Mouse (Mus musculus) cerebellum, adult 9-10 months (tissue): Measurements from ENCODE around the gene March10.

Experiments used
- DNase-seq: peaks from one replicate; pipeline ENCODE4 v3.0.0; 2022

March10 gene

DNA sequence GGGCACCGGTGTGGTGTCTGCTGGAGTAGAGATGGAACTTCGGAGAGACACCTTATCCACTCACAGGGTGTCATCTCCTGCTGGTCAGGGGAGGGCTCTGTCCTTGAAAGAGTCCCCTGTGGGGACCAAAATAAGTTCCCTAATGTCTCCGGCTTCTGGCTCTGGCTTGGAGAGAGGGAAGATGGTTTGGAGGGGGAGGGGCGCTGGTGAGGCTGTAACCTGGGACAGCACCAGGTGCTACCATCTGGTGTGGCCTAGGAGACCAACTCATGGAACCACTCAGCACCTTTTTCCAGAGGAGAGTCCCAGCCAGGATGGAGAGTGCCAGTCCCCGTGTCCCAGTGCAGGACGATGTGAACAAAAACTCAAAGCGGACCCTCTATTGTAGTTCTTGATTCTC is 105.9 kb downstream of the March10 start:
- DNase-seq = peak; percentile 39

DNA sequence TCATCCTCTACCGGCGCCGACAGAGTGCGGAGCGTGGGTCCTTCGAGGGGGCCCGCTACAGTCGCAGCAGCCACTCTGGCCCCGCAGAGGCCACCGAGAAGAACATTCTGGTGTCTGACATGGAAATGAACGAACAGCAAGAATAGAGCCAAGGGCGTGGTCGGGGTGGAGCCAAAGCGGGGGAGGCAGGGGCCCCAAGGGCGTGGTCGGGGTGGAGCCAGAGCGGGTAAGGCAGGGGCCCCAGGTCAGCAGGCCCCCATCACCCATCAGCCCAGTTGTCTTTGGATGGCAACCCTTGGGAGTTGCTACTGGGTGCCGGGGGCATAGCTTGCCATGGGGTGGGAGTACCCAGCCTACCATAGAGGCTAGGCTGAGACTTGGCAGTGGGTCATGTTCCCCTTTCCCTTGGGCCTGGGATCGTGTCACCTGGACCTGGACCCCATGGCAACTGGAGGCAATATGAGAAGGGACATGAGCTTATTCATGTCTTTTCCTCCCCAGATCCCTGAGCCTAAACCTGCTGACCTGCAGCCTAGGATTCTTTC is 106.7 kb downstream of the March10 start:
- DNase-seq = no peak

DNA sequence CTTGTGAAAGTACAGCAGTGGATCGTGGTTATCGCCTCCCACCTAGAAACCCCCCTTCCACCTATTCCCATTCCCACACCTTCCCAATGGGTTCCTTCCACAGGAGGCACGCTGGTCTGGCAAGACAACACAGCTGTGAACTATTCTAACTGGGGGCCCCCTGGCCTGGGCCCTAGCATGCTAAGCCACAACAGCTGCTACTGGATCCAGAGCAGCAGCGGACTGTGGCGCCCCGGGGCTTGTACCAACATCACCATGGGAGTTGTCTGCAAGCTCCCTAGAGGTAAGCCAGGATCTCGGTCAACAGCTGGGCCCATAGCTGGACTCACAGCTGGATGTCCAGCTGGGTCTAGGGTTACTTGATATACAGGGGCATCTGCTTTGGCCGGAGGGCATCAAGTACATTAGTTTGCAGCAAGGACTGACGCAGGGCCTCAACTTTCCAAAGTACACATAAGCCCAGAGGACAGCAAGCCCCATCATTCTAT is 108.0 kb downstream of the March10 start:
- DNase-seq = no peak

DNA sequence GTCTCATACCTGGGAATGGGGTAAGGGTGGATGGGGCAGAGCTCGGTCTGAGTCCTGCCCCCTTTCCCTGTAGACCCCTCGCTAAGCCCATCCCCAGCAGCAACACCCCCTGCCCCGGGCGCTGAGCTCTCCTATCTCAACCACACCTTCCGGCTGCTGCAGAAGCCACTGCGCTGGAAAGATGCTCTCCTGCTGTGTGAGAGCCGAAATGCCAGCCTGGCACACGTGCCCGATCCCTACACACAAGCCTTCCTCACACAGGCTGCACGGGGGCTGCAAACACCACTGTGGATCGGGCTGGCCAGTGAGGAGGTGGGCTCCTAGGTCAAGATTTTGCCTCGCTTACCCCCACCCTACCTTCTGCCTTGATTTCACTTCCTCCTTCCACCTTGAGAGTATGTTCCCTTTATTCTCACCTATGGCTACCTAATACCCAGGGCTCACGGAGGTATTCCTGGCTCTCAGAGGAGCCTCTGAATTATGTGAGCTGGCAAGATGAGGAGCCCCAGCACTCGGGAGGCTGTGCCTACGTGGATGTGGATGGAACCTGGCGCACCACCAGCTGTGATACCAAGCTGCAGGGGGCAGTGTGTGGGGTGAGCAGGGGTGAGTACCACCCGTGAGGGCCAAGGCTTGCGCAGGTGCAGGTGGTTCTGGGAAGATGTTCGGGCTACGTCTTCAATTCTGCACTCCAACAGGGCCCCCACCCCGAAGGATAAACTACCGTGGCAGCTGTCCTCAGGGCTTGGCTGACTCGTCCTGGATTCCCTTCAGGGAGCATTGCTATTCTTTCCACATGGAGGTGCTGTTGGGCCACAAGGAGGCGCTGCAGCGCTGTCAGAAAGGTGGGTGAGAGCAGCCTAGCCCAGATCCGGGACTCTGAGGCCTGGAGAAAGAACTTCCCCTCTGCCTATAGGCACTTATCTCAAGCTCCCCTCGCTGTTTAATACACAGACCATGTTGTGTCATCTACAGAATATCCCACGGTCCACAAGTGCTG is 109.1 kb downstream of the March10 start:
- DNase-seq = peak; percentile 87

DNA sequence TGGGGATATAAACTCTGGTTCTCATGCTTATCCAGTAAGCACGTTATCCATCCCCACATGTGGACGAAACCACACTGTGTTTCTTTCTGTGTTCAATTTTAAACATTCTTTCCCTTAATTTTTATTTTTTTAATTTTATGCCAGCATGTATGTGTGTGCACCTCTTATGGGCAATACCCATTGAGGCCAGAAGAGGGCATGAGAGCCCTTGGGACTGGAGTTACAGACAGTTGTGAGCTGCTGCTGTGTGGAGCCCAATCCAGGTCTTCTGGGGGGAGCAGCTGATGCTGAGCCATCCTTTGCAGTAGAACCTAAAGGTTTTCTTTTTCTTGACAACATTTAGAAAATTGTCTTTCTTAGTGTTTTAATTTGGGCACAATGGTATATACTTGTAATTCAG is 111.3 kb downstream of the March10 start:
- DNase-seq = no peak

DNA sequence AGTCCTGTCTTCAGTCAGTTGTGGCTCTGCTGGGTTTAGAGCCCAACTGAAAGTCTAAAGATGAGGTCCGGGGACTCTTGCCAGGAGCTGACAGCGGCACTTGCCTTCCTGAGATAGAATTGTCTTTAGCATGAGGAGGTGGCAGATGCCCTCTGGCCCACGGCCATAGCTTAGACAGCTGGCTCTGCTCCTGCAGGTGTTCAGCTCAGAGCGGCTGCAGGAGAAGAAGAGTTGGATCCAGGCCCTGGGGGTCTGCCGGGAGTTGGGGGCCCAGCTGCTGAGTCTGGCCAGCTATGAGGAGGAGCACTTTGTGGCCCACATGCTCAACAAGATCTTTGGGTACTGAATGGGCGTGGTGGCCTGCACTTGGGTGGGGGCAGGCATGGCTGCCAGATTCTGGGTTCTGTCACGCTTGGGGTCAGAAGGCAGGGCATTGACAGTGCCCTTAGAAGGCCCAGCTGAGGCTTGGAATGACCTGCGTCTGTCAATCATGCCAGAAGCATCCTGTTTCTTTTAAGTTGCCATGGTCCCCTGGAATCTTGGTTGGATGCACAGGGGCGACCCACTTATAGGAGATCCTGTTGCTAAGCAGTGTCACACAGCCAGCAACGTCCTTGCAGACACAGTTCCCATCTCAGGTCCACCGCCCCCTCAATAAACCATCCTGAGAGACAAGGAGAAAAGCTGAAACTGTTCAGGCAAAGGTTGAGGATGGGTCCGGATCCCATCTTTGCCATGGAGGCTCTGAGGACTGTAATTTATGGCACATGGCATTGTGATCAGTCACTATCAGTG is 117.7 kb downstream of the March10 start:
- DNase-seq = no peak

DNA sequence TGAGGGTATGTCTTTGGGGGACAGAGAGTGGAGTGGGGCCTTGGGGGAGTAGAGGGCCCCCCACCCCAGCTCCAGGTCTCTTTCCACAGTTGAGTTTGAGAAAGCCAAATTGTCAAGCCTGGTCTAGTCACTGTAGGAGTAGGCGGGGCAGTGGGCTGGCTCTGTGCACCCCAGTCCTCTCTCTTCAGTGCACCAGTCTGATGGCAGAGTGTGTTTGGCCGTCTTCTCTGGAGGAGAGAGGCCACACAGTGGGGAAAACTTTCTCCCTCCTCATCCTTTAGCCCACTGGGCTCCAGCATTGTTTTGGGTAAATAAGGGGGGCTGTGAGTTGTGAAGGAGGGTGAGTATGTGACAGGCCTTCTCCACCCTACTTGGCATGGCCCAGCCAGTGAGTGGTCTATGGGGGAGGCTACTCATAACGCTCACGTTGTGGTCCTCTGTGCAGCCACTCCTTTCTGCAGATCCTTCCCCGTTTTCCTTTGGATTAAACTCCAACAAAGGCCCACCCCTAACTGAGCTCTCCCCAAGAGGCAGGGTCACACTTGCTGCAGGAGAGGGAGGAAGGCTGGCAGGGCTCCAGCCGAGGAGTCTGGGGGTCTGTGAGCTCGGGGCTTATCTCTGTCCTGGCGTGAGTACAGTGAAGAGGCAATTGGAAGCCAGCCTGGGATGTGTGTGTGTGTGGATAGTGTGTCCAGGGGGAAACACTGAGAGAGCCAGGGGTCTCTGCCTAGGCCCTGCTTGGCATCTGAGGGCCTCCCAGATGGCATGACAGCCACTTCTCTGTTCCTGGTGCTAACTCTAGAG is 122.5 kb downstream of the March10 start:
- DNase-seq = no peak

DNA sequence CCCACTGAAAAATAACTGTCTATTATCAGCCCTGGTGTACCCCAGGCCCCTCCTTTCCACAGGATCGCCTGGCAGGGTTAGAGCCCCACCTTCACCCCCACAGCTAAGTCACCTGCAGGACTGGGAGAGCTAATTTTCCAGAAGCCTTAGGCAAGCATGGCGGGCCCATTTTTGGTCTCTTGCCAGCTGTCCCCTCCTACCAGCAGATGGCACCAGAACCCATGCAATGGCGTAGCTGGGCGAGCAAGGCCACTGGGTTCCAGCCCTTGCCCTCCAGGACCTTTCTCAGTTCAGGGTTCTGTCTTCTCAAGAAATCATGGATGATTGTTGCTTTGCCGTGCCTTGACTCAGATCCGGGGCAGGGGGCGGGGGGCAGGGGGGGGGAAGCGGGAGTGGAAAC is 124.1 kb downstream of the March10 start:
- DNase-seq = peak; percentile 68

DNA sequence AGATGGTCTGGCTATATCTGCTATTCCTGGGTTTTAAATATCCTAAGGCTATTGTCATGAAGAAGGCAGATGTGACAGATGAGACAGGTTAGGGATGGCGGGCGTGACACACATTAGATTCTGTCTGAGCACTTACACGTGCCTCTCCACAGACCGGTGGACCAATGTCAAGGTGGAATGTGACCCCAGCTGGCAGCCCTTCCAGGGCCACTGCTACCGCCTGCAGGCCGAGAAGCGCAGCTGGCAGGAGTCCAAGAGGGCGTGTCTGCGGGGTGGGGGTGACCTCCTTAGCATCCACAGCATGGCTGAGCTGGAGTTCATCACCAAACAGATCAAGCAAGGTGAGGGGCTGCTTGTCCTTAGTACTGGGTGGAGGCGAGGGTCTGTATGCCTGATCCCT is 124.8 kb downstream of the March10 start:
- DNase-seq = no peak

DNA sequence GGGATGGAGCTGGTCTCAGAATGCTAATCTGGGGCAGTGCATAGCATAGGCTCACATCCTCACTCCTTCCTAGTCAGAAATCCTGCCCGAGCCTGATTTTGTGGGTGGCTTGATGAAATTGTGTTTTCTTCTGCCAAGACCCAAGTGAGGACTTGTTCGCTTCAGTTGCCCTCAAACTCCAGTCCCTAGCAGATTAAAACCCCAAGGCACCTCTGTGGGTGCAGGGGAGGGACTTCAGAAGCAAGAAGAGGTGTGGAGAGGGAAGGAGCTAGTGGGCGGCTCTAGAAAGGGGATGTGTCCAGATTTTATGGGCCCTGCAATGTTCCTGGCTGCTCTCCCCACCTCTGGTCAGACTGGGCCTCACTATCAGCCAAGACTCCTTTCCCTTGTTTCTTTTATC is 125.4 kb downstream of the March10 start:
- DNase-seq = no peak

DNA sequence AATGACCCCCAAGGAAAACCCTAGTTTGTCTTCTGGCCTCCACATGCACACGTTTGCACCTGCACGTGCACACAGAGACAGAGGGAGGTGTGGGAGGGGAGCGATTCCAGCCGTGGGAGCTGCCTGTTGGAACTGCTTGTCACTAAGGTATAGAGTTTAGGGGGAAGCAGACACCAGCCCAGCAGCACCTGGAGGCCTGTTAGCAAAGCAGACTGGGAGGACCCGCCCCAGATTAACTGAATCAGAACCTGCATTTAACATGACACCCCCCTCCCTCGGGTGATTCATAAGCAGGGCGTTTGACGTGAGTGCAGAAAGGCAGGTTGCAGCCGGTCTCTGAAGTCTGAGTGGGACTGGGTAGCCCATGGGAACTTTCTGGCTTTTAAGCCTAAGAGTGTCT is 126.6 kb downstream of the March10 start:
- DNase-seq = no peak

DNA sequence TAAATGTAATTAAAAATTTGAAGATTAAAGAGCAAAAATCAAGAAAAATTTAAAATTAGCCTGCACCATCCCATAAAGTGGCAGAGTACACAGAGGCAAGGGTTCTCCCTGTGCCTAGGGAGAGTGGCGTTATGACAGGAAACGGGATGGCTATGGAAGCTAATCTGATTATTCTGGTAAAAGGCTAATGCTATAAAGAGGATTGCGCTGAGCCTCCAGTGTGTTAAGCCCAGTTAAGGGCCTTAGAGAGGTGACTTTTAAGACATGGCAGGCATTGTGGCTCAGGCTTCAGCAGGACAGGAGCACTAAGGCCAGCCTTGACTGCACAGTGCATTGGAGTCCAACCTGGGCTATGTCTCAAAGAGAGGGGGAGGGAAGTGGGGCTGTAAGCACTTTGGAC is 129.4 kb downstream of the March10 start:
- no peak for DNase-seq

DNA sequence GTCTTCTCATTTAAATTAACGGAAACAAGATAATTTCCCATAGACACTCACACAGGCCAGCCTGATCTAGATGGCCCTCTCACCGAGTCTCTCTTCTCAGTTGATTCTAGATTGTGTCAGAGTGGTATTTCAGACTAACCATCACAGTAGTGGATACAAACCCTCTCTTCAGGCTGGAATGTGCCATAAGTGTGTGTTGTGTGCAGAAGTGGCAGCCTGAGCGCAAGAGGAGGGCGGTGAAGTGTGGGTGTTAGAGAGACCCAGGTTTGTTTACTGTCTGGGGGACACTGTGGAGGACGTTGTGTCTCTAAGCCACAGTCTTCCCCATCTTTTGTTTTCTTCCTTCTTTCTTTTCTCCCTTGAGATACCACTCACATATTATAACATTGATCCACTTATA is 133.0 kb downstream of the March10 start:
- no peak for DNase-seq

DNA sequence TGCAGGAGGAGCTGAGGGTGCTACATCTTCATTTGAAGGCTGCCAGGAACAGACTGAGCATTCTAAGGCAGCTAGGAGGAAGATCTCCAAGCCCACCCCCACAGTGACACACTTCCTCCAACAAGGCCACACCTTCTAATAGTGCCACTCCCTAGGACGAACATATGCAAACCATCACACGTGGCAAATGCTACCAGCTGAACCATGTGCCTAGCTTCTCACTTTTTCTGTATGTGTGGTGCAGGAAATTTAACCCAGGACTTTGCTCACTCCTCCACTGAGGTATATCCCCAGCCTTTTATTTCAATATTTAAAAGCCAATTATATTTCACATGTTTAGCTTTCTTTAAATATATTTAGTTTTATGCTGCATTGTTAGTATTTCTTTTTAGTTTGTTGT is 135.4 kb downstream of the March10 start:
- DNase-seq = no peak

DNA sequence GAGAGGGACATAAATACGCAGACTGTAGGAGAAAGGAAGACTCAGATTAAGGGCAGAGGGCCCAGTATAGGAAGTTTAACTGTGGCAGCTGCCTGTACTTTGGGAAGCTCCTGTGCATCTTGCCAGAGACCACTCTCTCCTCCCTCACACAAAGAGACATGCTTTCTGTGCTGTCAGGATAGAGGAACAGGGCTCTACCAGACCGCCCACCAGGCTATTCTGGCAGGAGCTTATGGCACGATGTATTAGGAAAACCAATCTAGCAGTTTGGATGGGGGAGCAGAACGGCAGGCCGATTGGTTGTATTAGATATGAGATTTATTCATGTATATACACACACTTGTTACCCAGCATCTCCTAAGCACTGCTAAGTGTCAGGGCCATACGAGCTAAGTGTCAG is 138.8 kb downstream of the March10 start:
- DNase-seq = no peak

DNA sequence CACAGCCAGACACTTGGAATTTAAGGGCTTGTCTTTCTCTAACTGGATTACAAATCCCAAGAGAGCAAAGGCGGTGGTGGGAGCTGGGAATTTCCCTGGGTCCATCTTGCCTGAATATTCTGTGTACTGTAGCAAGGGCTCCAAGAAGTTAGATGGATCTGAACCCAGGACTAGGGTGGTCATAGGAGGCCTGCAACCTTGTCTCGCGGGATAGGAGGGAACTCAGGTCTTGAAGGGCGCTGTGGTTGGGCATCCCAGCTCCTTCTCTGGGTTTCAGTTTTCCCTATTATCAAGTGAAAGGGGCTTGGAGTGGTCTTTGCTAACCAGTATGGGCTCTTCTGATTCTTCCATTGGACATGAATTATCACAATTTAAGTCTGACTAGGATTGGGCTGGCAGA is 140.4 kb downstream of the March10 start:
- no peak for DNase-seq

DNA sequence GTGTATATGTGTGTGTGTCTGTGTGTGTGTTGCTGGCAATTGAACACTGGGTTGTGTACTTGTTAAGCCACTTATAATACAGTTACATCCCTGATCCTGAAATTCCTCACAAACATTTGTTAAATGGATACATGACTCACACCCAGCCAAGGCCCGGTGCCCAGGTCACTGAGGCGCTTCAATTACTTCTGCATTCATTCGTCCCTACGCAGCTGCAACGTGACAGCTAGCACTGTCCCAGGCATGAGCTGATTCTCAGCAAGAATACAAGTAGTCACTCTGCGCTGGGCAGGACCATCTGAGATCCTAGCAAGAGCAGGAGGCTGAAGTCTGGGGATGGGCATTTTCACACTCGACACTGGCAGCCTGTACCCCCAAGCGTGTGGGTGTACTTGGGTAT is 141.2 kb downstream of the March10 start:
- no peak for DNase-seq

DNA sequence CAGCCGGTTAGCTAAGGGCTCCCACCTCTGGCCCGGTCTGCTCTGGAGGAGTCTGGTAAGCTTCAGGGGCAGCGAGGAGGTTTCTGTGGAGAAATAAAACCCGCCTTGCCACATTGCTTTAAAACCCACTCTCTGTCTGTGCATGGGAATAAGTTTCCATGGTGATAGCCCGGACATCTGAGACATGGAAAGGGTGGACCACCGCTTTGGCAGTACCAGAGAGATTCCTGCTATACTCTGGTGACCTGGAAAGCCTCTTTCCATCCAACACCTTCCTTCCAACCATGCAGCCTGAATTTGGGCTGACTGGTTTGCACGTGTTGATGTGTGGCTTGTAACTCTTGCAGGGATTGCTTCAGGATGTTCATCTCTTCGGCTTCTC is 142.9 kb downstream of the March10 start:
- DNase-seq = no peak

DNA sequence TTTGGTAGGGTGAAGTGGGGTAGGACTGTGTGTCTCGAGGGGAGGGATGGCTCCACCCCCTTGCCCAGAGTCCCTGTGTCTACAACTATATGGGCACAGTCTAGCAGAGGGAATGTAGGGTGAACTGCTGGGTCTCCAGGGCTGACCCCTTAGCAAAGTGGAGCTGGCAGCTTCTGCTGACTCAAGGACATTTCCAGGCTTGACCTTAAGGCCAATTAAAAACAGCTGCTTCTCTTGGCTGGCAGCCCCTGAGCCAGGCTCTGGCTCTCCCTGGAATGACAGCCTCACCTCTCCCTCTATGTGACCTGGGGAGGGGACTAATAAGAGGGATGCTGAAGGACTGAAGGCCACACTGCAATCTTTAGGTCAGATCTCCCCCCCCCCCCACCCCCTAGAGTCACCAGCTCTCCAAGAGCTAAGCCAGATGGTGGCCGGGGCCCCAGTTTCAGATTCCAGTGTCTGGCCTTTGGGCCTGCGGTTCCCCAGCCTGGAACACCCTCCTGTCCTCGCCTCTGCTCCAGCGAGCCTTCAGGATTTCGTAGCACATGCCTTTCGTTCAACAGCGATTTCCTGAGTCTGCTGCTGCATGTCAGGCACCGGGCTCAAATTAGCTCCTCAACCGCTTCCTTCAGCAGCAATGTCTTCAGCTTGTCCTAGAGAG is 143.4 kb downstream of the March10 start:
- DNase-seq = no peak

DNA sequence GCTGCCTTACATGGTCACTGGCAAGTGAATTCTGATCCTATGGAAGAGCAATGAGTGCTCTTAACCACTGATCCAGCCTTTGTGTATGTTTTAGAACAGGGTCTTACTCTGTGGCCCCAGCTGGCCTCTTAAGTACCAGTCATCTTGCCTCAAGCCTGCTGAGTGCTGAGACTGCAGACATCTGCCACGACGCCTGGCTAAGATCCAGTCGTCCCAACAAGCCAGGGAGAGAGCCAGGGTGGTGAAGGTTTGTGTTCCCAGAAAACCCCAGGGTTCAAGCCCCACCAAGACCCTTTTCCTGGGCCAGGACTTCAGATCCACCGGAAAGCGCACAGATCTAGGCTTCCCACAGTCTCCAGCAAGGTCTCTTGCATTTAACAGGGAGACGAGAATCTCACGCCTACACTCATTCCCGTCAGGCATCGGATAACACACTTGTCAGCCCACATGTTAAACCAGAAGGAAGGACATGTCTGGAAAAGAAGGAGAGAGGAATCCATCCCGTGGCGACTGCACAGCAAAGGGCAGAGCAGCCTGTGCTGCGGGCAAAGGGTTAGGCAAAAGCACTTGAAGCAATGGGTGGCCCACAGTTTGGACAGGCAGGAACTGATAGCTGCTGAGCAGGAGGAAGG is 144.1 kb downstream of the March10 start:
- DNase-seq = no peak

DNA sequence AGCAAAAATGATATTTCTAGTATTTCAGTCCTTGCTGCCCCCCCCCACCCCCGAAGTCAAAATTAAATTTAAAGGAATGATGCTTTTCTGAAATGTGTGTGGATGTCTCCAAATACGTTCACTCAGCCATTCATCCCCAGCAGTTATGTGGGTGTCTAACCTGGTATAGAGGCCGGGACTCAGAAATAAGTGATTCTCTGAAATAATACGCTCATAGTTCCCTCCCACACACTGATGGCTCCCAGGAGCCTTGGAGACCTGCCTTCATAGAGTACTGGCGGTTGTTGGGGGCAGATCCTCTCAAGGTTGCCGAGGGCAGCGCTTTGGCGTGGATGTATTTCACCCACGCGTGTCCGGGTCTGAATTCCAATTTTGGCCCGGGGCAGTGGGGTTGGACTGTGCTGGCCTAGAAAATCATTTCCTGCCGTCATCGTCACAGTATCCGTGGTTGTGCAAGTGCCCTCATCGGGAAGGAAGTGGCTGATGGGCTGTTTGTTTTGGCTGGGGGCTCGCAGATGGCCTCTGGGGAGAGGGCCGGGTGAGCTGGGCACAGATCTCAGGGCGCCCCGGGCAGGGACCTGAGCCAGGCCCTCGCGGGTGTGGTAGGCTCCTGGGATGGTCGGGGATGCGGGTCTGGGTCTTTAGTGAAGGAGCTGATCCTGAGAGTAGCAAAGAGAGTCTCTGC is 145.1 kb downstream of the March10 start:
- DNase-seq = no peak
